Mouse (Mus musculus): ENCODE data around the gene Tmem190. TPM values are rescaled to one million over a fixed set of nuclear protein-coding genes. Genes with fewer than 3 reads are reported as not detected.

Tmem190 gene
- total RNA-seq (2014; rRNA removed) (not detected in 2 replicates), polyA plus RNA-seq (2015; fragmentation: Nextera tagmentation; extraction: Ambion mirVana) (0.53 TPM in 1 of 2 replicates, not detected in the other)

DNA sequence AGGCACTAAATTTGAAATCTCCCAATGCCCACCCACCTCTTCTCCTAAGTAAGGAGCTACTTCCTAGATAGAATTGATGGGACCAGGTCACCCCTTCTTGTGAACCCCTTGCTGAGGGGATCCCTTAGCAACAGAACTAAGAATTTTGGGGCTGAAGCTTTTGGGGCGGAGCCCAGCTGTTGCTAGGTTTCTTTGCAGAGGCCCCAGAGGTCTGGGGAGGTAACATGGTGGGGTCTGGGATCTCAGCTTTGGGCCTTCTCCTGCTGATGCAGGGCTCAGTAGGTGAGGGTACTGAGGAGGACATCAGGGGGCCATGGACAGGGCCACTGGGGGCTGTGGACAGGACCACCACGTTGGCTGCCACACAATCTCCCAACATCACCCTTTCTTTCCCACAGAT is at the start of gene Tmem190, which contains the start of gene Il11:
Gene Tmem190 (plus strand): TSS at position 179 of the 400 bp plus-strand sequence.
Gene Il11 (minus strand): TSS at position 101 of the 400 bp plus-strand sequence.
- H3K4me3 ChIP-seq (ENCODE audit: low read length) = no peak within 1 kb of the TSS
- no peak within 1 kb of the TSS for H3K27ac ChIP-seq
- TF ChIP-seq CTCF (IDR thresholded peaks at IDR 0.05; ENCODE audit: low read depth) = no peak
- no peaks in the 10 kb centered on the region for H3K4me1 ChIP-seq (ENCODE audit: insufficient read depth, low read length)
- H3K9ac ChIP-seq (replicated peaks; ENCODE audit: low read length) = no peak within 1 kb of the TSS
- DNase-seq (ENCODE audit: low spot score) (no peak), ATAC-seq (no peak)
- no peaks in the 10 kb centered on the region for H3K36me3 ChIP-seq (ENCODE audit: insufficient read depth, low read length)
- peaks cover 9% of the 10 kb centered on the region; the same call in 1 of the 2 replicates for H3K27me3 ChIP-seq (ENCODE audit: insufficient read depth, low read length)
- 81% methylated on average over 2 of the region's 2 CpGs for WGBS
- H3K4me2 ChIP-seq (ENCODE audit: low read depth, low read length) = no peak within 1 kb of the TSS
- H3K9me3 ChIP-seq (ENCODE audit: low read length) = no peaks in the 10 kb centered on the region

DNA sequence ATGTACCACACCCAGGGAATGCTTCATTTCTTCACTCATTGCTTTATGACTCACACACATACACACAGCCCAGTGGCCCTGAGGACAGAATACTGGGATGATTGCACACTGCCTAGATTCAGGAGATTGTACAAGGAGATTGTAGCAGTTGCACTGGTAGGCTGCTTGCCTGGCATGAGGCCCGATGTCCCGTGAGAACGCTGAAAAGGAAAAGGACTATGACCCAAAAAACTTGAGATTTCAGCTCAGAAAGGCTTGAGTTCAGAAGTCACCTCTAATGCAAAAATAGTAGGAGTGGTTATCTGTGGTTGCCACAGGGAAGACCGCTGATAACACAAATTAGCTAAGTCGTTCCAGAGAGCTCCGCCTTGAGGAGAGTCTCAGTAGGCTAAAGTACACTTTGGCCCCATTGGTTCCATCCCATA is 49.8 kb upstream of the Tmem190 start:
- ATAC-seq (no peak), DNase-seq (ENCODE audit: low spot score) (no peak)
- no peak for TF ChIP-seq CTCF (IDR thresholded peaks at IDR 0.05; ENCODE audit: low read depth)
- no peak overlapping the region for H3K9ac ChIP-seq (replicated peaks; ENCODE audit: low read length)
- H3K27ac ChIP-seq = no peak overlapping the region
- H3K36me3 ChIP-seq (ENCODE audit: insufficient read depth, low read length) = no peaks in the 10 kb centered on the region
- H3K27me3 ChIP-seq (ENCODE audit: insufficient read depth, low read length) = no peaks in the 10 kb centered on the region
- WGBS = 71% methylated on average over 6 of the region's 6 CpGs
- H3K9me3 ChIP-seq (ENCODE audit: low read length) = no peaks in the 10 kb centered on the region
- no peaks in the 10 kb centered on the region for H3K4me1 ChIP-seq (ENCODE audit: insufficient read depth, low read length)
- H3K4me3 ChIP-seq (ENCODE audit: low read length) = no peak overlapping the region
- no peak overlapping the region for H3K4me2 ChIP-seq (ENCODE audit: low read depth, low read length)

DNA sequence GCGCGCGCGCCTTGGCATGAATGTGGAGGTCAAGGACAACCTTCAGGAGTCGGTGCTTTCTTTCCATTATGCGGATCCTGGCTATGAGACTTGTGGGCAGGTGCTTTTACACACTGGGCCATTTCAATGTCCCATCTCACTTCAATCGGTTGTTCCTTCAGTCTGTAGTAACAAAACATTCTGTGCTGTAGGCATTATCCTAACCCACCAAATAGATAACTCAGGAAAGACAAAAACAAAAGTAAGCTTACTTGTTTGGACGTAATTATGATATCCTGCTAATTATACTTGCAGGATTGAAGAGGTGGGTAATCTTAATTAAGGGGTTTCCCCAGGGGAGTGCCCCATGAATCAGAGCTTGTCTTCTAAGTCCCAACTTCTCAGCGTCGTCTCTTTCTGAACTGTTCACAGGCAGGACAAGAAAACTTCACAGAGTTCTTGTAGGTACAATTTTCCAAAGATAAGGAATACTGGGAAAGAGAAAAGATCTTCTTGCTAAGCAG is 43.6 kb upstream of the Tmem190 start:
- Histone ChIP-seq H3K4me1 (ENCODE audit: insufficient read depth, low read length) (peaks cover 22% of the 10 kb centered on the region), H3K4me2 (ENCODE audit: low read depth, low read length) (peak overlapping the region; percentile 62), H3K9me3 (ENCODE audit: low read length) (no peaks in the 10 kb centered on the region), H3K27me3 (ENCODE audit: insufficient read depth, low read length) (no peaks in the 10 kb centered on the region), H3K27ac (peak overlapping the region; percentile 67), H3K36me3 (ENCODE audit: insufficient read depth, low read length) (no peaks in the 10 kb centered on the region), H3K4me3 (ENCODE audit: low read length) (peak overlapping the region; percentile 35), H3K9ac (replicated peaks; ENCODE audit: low read length) (0 out of 2 replicates have a peak overlapping the region, but pooled peaks have one; percentile 17)
- ATAC-seq (no peak), DNase-seq (ENCODE audit: low spot score) (no peak)
- 40% methylated on average over 10 of the region's 10 CpGs for WGBS
- TF ChIP-seq CTCF (IDR thresholded peaks at IDR 0.05; ENCODE audit: low read depth) = no peak

DNA sequence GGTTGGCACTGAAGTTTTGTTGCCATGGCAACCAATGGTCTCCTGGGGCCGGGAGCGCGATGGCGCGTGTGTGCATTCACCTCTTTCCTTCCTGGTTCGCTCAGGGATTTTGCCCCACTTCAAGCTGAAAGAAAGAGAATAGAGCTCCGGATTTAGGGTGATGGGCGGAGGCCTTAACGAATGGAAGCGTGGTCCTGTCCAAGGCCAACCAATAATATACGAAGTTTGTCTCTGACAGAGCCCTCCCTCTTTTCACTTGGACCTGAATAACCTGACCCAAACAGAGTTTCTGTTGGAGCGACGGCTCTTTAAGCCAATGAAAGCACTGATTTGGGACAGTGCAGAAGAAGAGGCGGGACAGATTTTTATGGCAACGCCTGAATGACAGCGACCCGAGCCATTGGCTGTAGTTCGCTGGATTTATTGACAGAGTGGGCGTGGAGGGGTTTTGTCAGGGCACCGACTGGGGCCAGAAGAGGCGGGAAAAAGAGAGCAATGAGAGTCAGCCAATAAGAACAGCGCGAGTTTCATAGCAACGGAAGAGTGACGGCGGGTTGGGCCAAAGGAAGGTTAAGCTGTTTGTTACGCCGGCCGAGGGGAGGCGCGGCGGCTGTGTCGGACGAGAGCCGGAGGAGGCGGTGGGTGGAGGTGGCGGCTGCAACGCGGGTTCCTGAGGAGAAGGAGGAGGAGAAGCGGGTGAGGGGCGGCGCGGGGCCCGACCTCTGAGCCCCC is 43.0 kb upstream of the Tmem190 start, which contains the start of gene Kmt5c:
Gene Kmt5c (plus strand): TSS at position 572 of the 732 bp plus-strand sequence.
- Histone ChIP-seq H3K4me2 (ENCODE audit: low read depth, low read length) (peak within 1 kb of the TSS; percentile 91), H3K9ac (replicated peaks; ENCODE audit: low read length) (peak within 1 kb of the TSS; percentile 91), H3K27me3 (ENCODE audit: insufficient read depth, low read length) (no peaks in the 10 kb centered on the region), H3K9me3 (ENCODE audit: low read length) (no peaks in the 10 kb centered on the region), H3K4me3 (ENCODE audit: low read length) (peak within 1 kb of the TSS; percentile 74), H3K4me1 (ENCODE audit: insufficient read depth, low read length) (peaks cover 22% of the 10 kb centered on the region), H3K36me3 (ENCODE audit: insufficient read depth, low read length) (no peaks in the 10 kb centered on the region), H3K27ac (peak within 1 kb of the TSS; percentile 92)
- under 1% methylated on average over 30 of the region's 44 CpGs for WGBS
- TF ChIP-seq CTCF (IDR thresholded peaks at IDR 0.05; ENCODE audit: low read depth) = peak; percentile 48
- DNase-seq (ENCODE audit: low spot score) (peak; percentile 99), ATAC-seq (peak; percentile 98)

DNA sequence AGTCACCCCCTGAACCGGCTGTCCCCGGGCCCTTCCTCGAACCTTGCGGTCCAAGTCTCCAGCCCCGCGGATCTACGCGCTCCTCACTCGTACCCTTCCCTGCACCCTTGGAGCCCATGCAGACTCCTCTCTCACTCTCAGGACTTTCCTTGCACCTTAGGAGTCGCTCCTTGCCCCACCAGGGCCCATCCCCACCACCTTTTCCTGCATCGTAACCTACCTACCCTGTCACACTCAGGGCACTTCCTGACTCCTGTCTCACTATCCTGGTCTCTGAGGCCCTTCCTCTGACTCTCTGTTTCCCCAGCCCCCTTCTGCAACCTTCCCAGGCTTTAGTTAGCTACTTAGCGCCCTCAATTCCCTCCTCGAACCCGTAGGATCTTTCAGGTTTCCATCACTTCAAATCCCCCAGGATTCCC is 42.4 kb upstream of the Tmem190 start:
- Histone ChIP-seq H3K27me3 (ENCODE audit: insufficient read depth, low read length) (no peaks in the 10 kb centered on the region), H3K27ac (peak overlapping the region; percentile 92), H3K9me3 (ENCODE audit: low read length) (no peaks in the 10 kb centered on the region), H3K4me1 (ENCODE audit: insufficient read depth, low read length) (peaks cover 22% of the 10 kb centered on the region), H3K9ac (replicated peaks; ENCODE audit: low read length) (peak overlapping the region; percentile 91), H3K4me3 (ENCODE audit: low read length) (peak overlapping the region; percentile 74), H3K4me2 (ENCODE audit: low read depth, low read length) (peak overlapping the region; percentile 91), H3K36me3 (ENCODE audit: insufficient read depth, low read length) (no peaks in the 10 kb centered on the region)
- DNase-seq (ENCODE audit: low spot score) (no peak), ATAC-seq (no peak; the same call in 1 of the 2 replicates)
- 2% methylated on average over 10 of the region's 14 CpGs for WGBS
- TF ChIP-seq CTCF (IDR thresholded peaks at IDR 0.05; ENCODE audit: low read depth) = no peak

DNA sequence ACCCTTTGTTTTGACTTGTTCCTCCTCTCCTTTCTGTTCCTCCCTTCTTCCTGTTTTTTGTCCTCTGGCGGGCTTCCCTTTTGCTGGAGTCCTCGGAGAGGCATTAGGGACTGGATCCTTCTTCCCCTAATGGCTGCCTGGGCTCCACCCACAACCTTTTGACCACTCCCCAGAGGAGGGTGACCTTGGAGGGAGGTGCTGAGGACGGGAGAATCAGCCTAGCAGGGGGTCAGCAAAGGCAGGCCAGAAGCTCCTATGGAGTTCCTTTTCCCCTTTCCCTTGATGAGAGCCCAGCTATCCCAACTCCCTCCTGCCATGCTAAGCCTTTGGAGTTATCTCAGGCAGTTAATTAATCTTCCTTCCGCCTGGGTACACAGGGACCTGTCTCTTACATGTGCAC is 41.6 kb upstream of the Tmem190 start:
- H3K36me3 ChIP-seq (ENCODE audit: insufficient read depth, low read length) = no peaks in the 10 kb centered on the region
- H3K9me3 ChIP-seq (ENCODE audit: low read length) = no peaks in the 10 kb centered on the region
- H3K27ac ChIP-seq = peak overlapping the region; percentile 92
- H3K4me1 ChIP-seq (ENCODE audit: insufficient read depth, low read length) = peaks cover 22% of the 10 kb centered on the region
- H3K9ac ChIP-seq (replicated peaks; ENCODE audit: low read length) = peak overlapping the region; percentile 91
- ATAC-seq (no peak), DNase-seq (ENCODE audit: low spot score) (peak; percentile 51)
- H3K4me2 ChIP-seq (ENCODE audit: low read depth, low read length) = peak overlapping the region; percentile 91
- WGBS = under 1% methylated on average over 4 of the region's 4 CpGs
- H3K4me3 ChIP-seq (ENCODE audit: low read length) = peak overlapping the region; percentile 74
- no peaks in the 10 kb centered on the region for H3K27me3 ChIP-seq (ENCODE audit: insufficient read depth, low read length)
- no peak for TF ChIP-seq CTCF (IDR thresholded peaks at IDR 0.05; ENCODE audit: low read depth)

All from hindbrain, postnatal 0 days (tissue).